Mouse (Mus musculus) kidney, embryonic 14.5 days (tissue): ENCODE data around the gene Arpp21. TPM values are rescaled to one million over a fixed set of nuclear protein-coding genes. Genes with fewer than 3 reads are reported as not detected.

Experiments used
- ATAC-seq: fragments of 200-750 bp; cut with Nextera tagmentation; 2 replicates; pipeline ENCODE4 v1.8.0; 2017; ENCODE audit warnings: moderate number of reproducible peaks, mild to moderate bottlenecking, moderate TSS enrichment, moderate library complexity; ENCODE audit not compliant: low FRiP score, low TSS enrichment
- H3K27ac ChIP-seq: fragments of 300-500 bp; sonication (generic); 2 replicates; pipeline ENCODE4 v1.5.1; 2014; ENCODE audit warnings: low read depth, mild to moderate bottlenecking, low read length, moderate library complexity, mixed read lengths
- H3K27me3 ChIP-seq: fragments of 300-500 bp; sonication (generic); 2 replicates; pipeline ENCODE4 v1.6.1; 2014; ENCODE audit warnings: mild to moderate bottlenecking, low read length; ENCODE audit not compliant: control insufficient read depth, insufficient read depth
- H3K36me3 ChIP-seq: fragments of 300-500 bp; sonication (generic); 2 replicates; pipeline ENCODE4 v1.6.1; 2014; ENCODE audit warnings: low read length, mixed read lengths; ENCODE audit not compliant: control insufficient read depth, insufficient read depth
- H3K4me1 ChIP-seq: fragments of 300-500 bp; sonication (generic); 2 replicates; pipeline ENCODE4 v1.6.1; 2014; ENCODE audit warnings: low read length, mixed read lengths; ENCODE audit not compliant: control insufficient read depth, insufficient read depth
- H3K4me2 ChIP-seq: fragments of 300-500 bp; sonication (generic); replicated peaks from 2 replicates; pipeline ENCODE4 v1.6.1; 2014; ENCODE audit warnings: low read depth, mild to moderate bottlenecking, low read length
- H3K4me3 ChIP-seq: fragments of 300-500 bp; sonication (generic); 2 replicates; pipeline ENCODE4 v1.5.1; 2014; ENCODE audit warnings: mild to moderate bottlenecking, low read length
- H3K9ac ChIP-seq: fragments of 300-500 bp; sonication (generic); 2 replicates; pipeline ENCODE4 v1.6.1; 2014; ENCODE audit warnings: low read depth, mild to moderate bottlenecking, low read length, moderate library complexity
- H3K9me3 ChIP-seq: fragments of 300-500 bp; sonication (generic); 2 replicates; pipeline ENCODE4 v1.6.1; 2016; ENCODE audit warnings: low read length; ENCODE audit not compliant: control insufficient read depth
- WGBS: fragments of 180-500 bp; shearing (Covaris S2); extraction: QIAGEN DNeasy Blood & Tissue Kit; methylation state at CpG from one replicate; pipeline ENCODE4 v1.1.7; 2014; 5-methylcytosine and 5-hydroxymethylcytosine counted together
- polyA plus RNA-seq: library from polyadenylated mRNA; unstranded; fragments of >200 nt; fragmentation: Nextera tagmentation; extraction: Ambion mirVana; gene quantifications from 2 replicates; pipeline ENCODE4 v1.2.1, GENCODE M21; 2014

Gene Arpp21
- polyA plus RNA-seq, 1 experiment from 2014 or later, result 0.55 TPM

GRCm38 (mm10) chr9:112225046-112225445 lies 10.7 kb downstream of the Arpp21 start:
- H3K4me3 ChIP-seq, result no peak overlapping the region
- H3K4me1 ChIP-seq, result no peaks in the 10 kb centered on the region
- no peak overlapping the region for H3K9ac ChIP-seq
- H3K9me3 ChIP-seq, result no peaks in the 10 kb centered on the region
- no peaks in the 10 kb centered on the region for H3K36me3 ChIP-seq
- H3K27ac ChIP-seq, result no peak overlapping the region
- H3K27me3 ChIP-seq, result no peaks in the 10 kb centered on the region
- 68% methylated on average over 2 of the region's 2 CpGs for WGBS
- H3K4me2 ChIP-seq, result no peak overlapping the region
- ATAC-seq, result no peak

- H3K4me3 ChIP-seq, result no peak overlapping the region
- no peaks in the 10 kb centered on the region for H3K9me3 ChIP-seq
- no peaks in the 10 kb centered on the region for H3K4me1 ChIP-seq
- ATAC-seq, result no peak
- no peaks in the 10 kb centered on the region for H3K36me3 ChIP-seq
- H3K27me3 ChIP-seq, result no peaks in the 10 kb centered on the region
- H3K4me2 ChIP-seq, result no peak overlapping the region
- H3K27ac ChIP-seq, result no peak overlapping the region
- no peak overlapping the region for H3K9ac ChIP-seq
- 83% methylated on average over 8 of the region's 8 CpGs for WGBS
These were observed 16.4 kb downstream of the Arpp21 start for GRCm38 (mm10) chr9:112219372-112219771.

- H3K4me2 ChIP-seq, result no peak overlapping the region
- no peak overlapping the region for H3K4me3 ChIP-seq
- no peak overlapping the region for H3K9ac ChIP-seq
- no peaks in the 10 kb centered on the region for H3K27me3 ChIP-seq
- no peak overlapping the region for H3K27ac ChIP-seq
- no peaks in the 10 kb centered on the region for H3K9me3 ChIP-seq
- 80% methylated on average over 3 of the region's 3 CpGs for WGBS
- H3K4me1 ChIP-seq, result no peaks in the 10 kb centered on the region
- no peaks in the 10 kb centered on the region for H3K36me3 ChIP-seq
- no peak for ATAC-seq
These were observed 17.5 kb downstream of the Arpp21 start for GRCm38 (mm10) chr9:112218237-112218636.

GRCm38 (mm10) chr9:112217161-112217560 lies 18.6 kb downstream of the Arpp21 start:
- no peak overlapping the region for H3K4me3 ChIP-seq
- H3K36me3 ChIP-seq, result no peaks in the 10 kb centered on the region
- WGBS, result 85% methylated on average over 4 of the region's 4 CpGs
- no peak overlapping the region for H3K4me2 ChIP-seq
- no peaks in the 10 kb centered on the region for H3K27me3 ChIP-seq
- H3K4me1 ChIP-seq, result no peaks in the 10 kb centered on the region
- H3K9ac ChIP-seq, result no peak overlapping the region
- no peak for ATAC-seq
- H3K9me3 ChIP-seq, result no peaks in the 10 kb centered on the region
- no peak overlapping the region for H3K27ac ChIP-seq

GRCm38 (mm10) chr9:112215030-112215806 lies 20.5 kb downstream of the Arpp21 start:
- Histone ChIP-seq H3K4me2 (no peak overlapping the region), H3K9ac (no peak overlapping the region), H3K4me3 (no peak overlapping the region), H3K36me3 (no peaks in the 10 kb centered on the region), H3K9me3 (no peaks in the 10 kb centered on the region), H3K4me1 (no peaks in the 10 kb centered on the region), H3K27me3 (no peaks in the 10 kb centered on the region), H3K27ac (no peak overlapping the region)
- 54% methylated on average over 10 of the region's 10 CpGs for WGBS
- no peak for ATAC-seq

GRCm38 (mm10) chr9:112213411-112214255 lies 22.1 kb downstream of the Arpp21 start:
- Histone ChIP-seq H3K27me3 (no peaks in the 10 kb centered on the region), H3K27ac (no peak overlapping the region), H3K9ac (no peak overlapping the region), H3K4me3 (no peak overlapping the region), H3K36me3 (no peaks in the 10 kb centered on the region), H3K4me1 (no peaks in the 10 kb centered on the region), H3K4me2 (no peak overlapping the region), H3K9me3 (no peaks in the 10 kb centered on the region)
- ATAC-seq, result no peak
- 38% methylated on average over 10 of the region's 10 CpGs for WGBS

- no peaks in the 10 kb centered on the region for H3K9me3 ChIP-seq
- H3K4me1 ChIP-seq, result no peaks in the 10 kb centered on the region
- no peak overlapping the region for H3K27ac ChIP-seq
- ATAC-seq, result no peak
- H3K36me3 ChIP-seq, result no peaks in the 10 kb centered on the region
- no peak overlapping the region for H3K9ac ChIP-seq
- no peaks in the 10 kb centered on the region for H3K27me3 ChIP-seq
- WGBS, result 70% methylated on average over 3 of the region's 3 CpGs
- no peak overlapping the region for H3K4me3 ChIP-seq
- no peak overlapping the region for H3K4me2 ChIP-seq
These were observed 25.9 kb downstream of the Arpp21 start for GRCm38 (mm10) chr9:112209803-112210202.

GRCm38 (mm10) chr9:112207767-112208166 lies 28.0 kb downstream of the Arpp21 start:
- H3K9ac ChIP-seq, result no peak overlapping the region
- no peak overlapping the region for H3K27ac ChIP-seq
- no peak overlapping the region for H3K4me2 ChIP-seq
- peak; percentile 87 for ATAC-seq
- WGBS, result 31% methylated on average over 4 of the region's 4 CpGs
- no peaks in the 10 kb centered on the region for H3K4me1 ChIP-seq
- H3K9me3 ChIP-seq, result no peaks in the 10 kb centered on the region
- H3K27me3 ChIP-seq, result no peaks in the 10 kb centered on the region
- no peaks in the 10 kb centered on the region for H3K36me3 ChIP-seq
- H3K4me3 ChIP-seq, result no peak overlapping the region

GRCm38 (mm10) chr9:112198296-112198695 lies 37.4 kb downstream of the Arpp21 start:
- no peak overlapping the region for H3K4me2 ChIP-seq
- ATAC-seq, result no peak
- no peak overlapping the region for H3K27ac ChIP-seq
- H3K27me3 ChIP-seq, result no peaks in the 10 kb centered on the region
- no peaks in the 10 kb centered on the region for H3K4me1 ChIP-seq
- H3K36me3 ChIP-seq, result no peaks in the 10 kb centered on the region
- H3K9ac ChIP-seq, result no peak overlapping the region
- H3K9me3 ChIP-seq, result no peaks in the 10 kb centered on the region
- no peak overlapping the region for H3K4me3 ChIP-seq
- WGBS, result 79% methylated on average over 6 of the region's 6 CpGs
